Mouse (Mus musculus): ENCODE measurements around the gene Rab5if.

GRCm38 (mm10) chr2:156841028-156841840 is 21.7 kb upstream of the Rab5if start:
- no peak for TF ChIP-seq CTCF (IDR thresholded peaks at IDR 0.05; ENCODE audit: low read depth, low read length)
- no peak for TF ChIP-seq POLR2A (IDR thresholded peaks at IDR 0.05; ENCODE audit: borderline replicate concordance, low read depth, low read length)
